Mouse (Mus musculus) liver, embryonic 14.5 days (tissue): ENCODE measurements around the gene Gm3415.

Experiments
- CTCF ChIP-seq: IDR thresholded peaks from 2 replicates; pipeline ENCODE4 v1.5.1; 2016; ENCODE audit warnings: antibody characterized with exemption, low read depth, control low read depth
- EP300 ChIP-seq: IDR thresholded peaks from 2 replicates; pipeline ENCODE4 v1.6.1; 2016; ENCODE audit warnings: antibody characterized with exemption, low read depth

DNA sequence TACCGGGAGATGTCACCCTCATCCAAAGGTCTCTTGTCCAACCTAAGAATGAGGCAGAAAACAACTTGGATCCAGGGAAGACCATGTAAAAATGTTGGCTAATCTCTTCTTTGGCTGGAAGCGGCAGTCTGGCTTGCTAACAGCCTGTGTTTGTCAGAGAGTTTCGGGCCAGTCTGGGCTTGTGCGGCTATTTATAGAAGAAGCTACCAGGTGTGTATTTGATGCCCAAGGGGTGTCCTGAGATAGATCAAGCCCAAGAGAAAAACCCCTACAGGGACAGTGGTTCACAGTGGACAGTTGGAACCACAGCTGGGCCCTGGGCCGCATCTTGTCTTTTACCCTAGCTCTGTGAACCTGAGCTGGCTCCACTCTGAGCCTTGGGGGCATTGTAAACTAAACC is 51.0 kb downstream of the Gm3415 start:
- TF ChIP-seq CTCF: no peak
- TF ChIP-seq EP300: no peak
